Mouse (Mus musculus) embryonic fibroblast, embryonic 13.5 days (primary cell): ENCODE measurements at regions not wholly inside any gene's neighbourhood (a gene's known extent, or its start where the extent isn't known, plus 50 kb on each side); places are given as distances from the start of the nearest gene placed in this dataset.

Experiments
- CTCF ChIP-seq: IDR thresholded peaks from 2 replicates; pipeline ENCODE4 v1.5.1; 2011; ENCODE audit warnings: mild to moderate bottlenecking, control low read depth, low read length, moderate library complexity, borderline replicate concordance; ENCODE audit not compliant: insufficient read depth
- POLR2A ChIP-seq: IDR thresholded peaks from 2 replicates; pipeline ENCODE4 v1.6.1; 2011; ENCODE audit warnings: low read depth, mild to moderate bottlenecking, control low read depth, low read length, moderate library complexity

DNA sequence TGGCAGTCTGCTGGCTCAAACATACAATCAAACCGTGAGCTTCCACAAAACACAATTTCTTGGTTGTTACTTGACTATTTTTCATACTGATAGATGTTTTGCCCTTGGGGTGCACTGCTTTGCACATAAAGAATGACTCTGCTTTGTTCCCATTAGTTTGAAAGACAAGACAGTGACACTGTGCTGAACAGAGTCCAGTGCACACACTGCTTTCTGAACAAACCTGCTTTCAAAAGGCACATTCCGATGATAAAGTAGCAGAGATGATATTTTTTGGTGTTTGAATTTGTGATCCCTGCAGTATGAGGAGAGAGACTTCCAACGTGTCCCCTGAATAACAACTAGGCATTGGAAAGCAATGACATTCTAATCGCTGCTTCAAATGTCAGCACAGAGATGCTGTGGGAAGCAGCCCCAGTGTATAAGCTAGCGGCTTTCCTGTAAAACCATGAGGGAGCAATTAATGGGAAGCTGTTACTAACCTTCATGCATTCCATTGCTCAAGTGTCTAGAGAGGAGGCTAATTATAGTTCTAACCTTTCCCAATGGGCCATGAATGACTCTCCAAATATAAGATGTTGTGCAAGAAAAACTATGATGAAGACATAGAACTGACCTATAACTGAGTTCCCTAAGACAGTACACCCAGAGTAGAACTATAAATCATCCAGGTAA lies 673.5 kb upstream of the Map3k7 start:
- TF ChIP-seq POLR2A (no peak), CTCF (no peak)
